Comparison of ENCODE assay signal across 19 mouse cellular contexts in the genomic region with DNA sequence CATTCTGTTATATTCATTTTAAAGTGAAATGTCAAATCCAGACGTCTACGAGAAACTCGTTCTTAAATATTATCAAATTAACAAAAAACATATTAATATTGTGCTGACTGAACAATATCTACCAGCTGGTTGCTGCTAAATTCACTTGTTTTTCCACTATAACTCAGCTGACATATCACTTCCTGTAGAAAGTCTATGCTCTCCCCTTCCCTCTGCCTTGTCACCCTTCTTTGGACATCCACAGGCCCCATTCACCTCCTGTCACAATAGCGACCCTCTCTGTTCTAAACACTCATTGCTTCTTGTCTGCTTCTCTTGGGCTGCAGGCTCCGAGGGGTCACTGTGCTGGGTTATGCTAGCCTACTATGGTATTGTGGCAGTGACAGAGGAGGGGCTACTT.
"Had no signal": no experiment of that assay in that cellular context is flagged by ENCODE, and none has a peak within 500 bp of the region (broad histone marks: within the 10 kb centered on the region; RNA-seq: fewer than 3 reads in every experiment).

No protein-coding gene starts in this region.

- H3K4me3 ChIP-seq: lung, embryonic 15.5 days; midbrain, embryonic 10.5 days; midbrain, embryonic 12.5 days; myocyte; neural tube, embryonic 13.5 days; neural tube, embryonic 15.5 days had no signal

- H3K36me3 ChIP-seq: midbrain, embryonic 12.5 days; neural tube, embryonic 13.5 days; neural tube, embryonic 15.5 days had no signal

- H3K27ac ChIP-seq: liver, embryonic 14.5 days; lung, embryonic 15.5 days; midbrain, embryonic 10.5 days; midbrain, embryonic 12.5 days; neural tube, embryonic 13.5 days; neural tube, embryonic 15.5 days had no signal

- H3K4me2 ChIP-seq: lung, embryonic 15.5 days; midbrain, embryonic 12.5 days; neural tube, embryonic 13.5 days; neural tube, embryonic 15.5 days had no signal

- H3K4me1 ChIP-seq: lung, embryonic 15.5 days had no signal

- H3K9ac ChIP-seq: liver, embryonic 14.5 days; lung, embryonic 15.5 days; midbrain, embryonic 12.5 days; neural tube, embryonic 13.5 days; neural tube, embryonic 15.5 days had no signal

- H3K9me3 ChIP-seq: lung, embryonic 15.5 days; midbrain, embryonic 10.5 days; midbrain, embryonic 12.5 days; neural tube, embryonic 13.5 days; neural tube, embryonic 15.5 days had no signal

- H3K27me3 ChIP-seq: lung, embryonic 15.5 days; midbrain, embryonic 12.5 days; neural tube, embryonic 13.5 days; neural tube, embryonic 15.5 days had no signal

- ATAC-seq: midbrain, embryonic 16.5 days had no signal

- DNase-seq: lung, adult 18-20 months; lung, postnatal 10 days; lung, postnatal 4 days; retina, postnatal 1 day; right cerebral cortex, adult 18-20 months; right cerebral cortex, postnatal 25 days; right cerebral cortex, postnatal 4 days; spleen, adult 18-20 months; thymus, adult 18-20 months; thymus, postnatal 14 days; thymus, postnatal 36 days had no signal
